Mouse (Mus musculus): ENCODE measurements around the gene March6.
A peak's percentile ranks its signal among the peaks of the same experiment; 100 is the strongest.

Gene March6

GRCm38 (mm10) chr15:31530659-31531445 is at the start of gene March6:
Gene March6, minus strand, starts transcription at chr15:31531053.
- peak; percentile 42 to 73 for DNase-seq (ENCODE audit: low read depth in 1 of 2, low spot score in 2 of 2)

GRCm38 (mm10) chr15:31576076-31576475 is 45.2 kb upstream of the March6 start:
- no peak for DNase-seq (ENCODE audit: low read depth in 1 of 2, low spot score in 2 of 2)

GRCm38 (mm10) chr15:31573692-31574091 is 42.8 kb upstream of the March6 start:
- no peak for DNase-seq (ENCODE audit: low read depth in 1 of 2, low spot score in 2 of 2)

- no peak for DNase-seq (ENCODE audit: low read depth in 1 of 2, low spot score in 2 of 2)
These were observed 42.4 kb upstream of the March6 start for GRCm38 (mm10) chr15:31573287-31573686.

GRCm38 (mm10) chr15:31571906-31572722 is 41.3 kb upstream of the March6 start:
- no peak for DNase-seq (ENCODE audit: low read depth in 1 of 2, low spot score in 2 of 2)

- no peak for DNase-seq (ENCODE audit: low read depth in 1 of 2, low spot score in 2 of 2)
These were observed 40.1 kb upstream of the March6 start for GRCm38 (mm10) chr15:31570959-31571358.

GRCm38 (mm10) chr15:31569325-31570022 is 38.6 kb upstream of the March6 start:
- DNase-seq (ENCODE audit: low read depth in 1 of 2, low spot score in 2 of 2), result no peak

GRCm38 (mm10) chr15:31568581-31568996 is 37.7 kb upstream of the March6 start:
- no peak for DNase-seq (ENCODE audit: low read depth in 1 of 2, low spot score in 2 of 2)

- no peak for DNase-seq (ENCODE audit: low read depth in 1 of 2, low spot score in 2 of 2)
These were observed 36.6 kb upstream of the March6 start for GRCm38 (mm10) chr15:31567431-31567830.

- no peak for DNase-seq (ENCODE audit: low read depth in 1 of 2, low spot score in 2 of 2)
These were observed 34.9 kb upstream of the March6 start for GRCm38 (mm10) chr15:31565786-31566185.

GRCm38 (mm10) chr15:31565184-31565583 is 34.3 kb upstream of the March6 start, which contains the start of gene Cmbl:
Gene Cmbl, plus strand, starts transcription at chr15:31565389.
- DNase-seq (ENCODE audit: low read depth in 1 of 2, low spot score in 2 of 2), result no peak

- no peak for DNase-seq (ENCODE audit: low read depth in 1 of 2, low spot score in 2 of 2)
These were observed 33.0 kb upstream of the March6 start for GRCm38 (mm10) chr15:31563577-31564546.

- no peak for DNase-seq (ENCODE audit: low read depth in 1 of 2, low spot score in 2 of 2)
These were observed 32.0 kb upstream of the March6 start for GRCm38 (mm10) chr15:31562847-31563246.

- no peak for DNase-seq (ENCODE audit: low read depth in 1 of 2, low spot score in 2 of 2)
These were observed 31.1 kb upstream of the March6 start for GRCm38 (mm10) chr15:31561976-31562375.

GRCm38 (mm10) chr15:31561390-31561789 is 30.5 kb upstream of the March6 start:
- DNase-seq (ENCODE audit: low read depth in 1 of 2, low spot score in 2 of 2), result no peak

GRCm38 (mm10) chr15:31554855-31555254 is 24.0 kb upstream of the March6 start:
- DNase-seq (ENCODE audit: low read depth in 1 of 2, low spot score in 2 of 2), result no peak

GRCm38 (mm10) chr15:31550381-31550780 is 19.5 kb upstream of the March6 start:
- DNase-seq (ENCODE audit: low read depth in 1 of 2, low spot score in 2 of 2), result no peak

GRCm38 (mm10) chr15:31547421-31547820 is 16.6 kb upstream of the March6 start:
- DNase-seq (ENCODE audit: low read depth in 1 of 2, low spot score in 2 of 2), result no peak

GRCm38 (mm10) chr15:31546291-31546690 is 15.4 kb upstream of the March6 start:
- no peak for DNase-seq (ENCODE audit: low read depth in 1 of 2, low spot score in 2 of 2)

- DNase-seq (ENCODE audit: low read depth in 1 of 2, low spot score in 2 of 2), result no peak
These were observed 14.2 kb upstream of the March6 start for GRCm38 (mm10) chr15:31545058-31545457.

Data from monocyte, adult 2 months (primary cell).